Mouse (Mus musculus): ENCODE results near the gene Osbpl8. TPM values are rescaled to one million over a fixed set of nuclear protein-coding genes. Genes with fewer than 3 reads are reported as not detected.
A peak's percentile ranks its signal among the peaks of the same experiment; 100 is the strongest.

The Osbpl8 gene
- polyA plus RNA-seq, 1 experiment from 2014 or later = 35.3 TPM

GRCm38 (mm10) chr10:111155065-111155464, 9.5 kb upstream of the Osbpl8 start:
- Histone ChIP-seq H3K4me2 (no peak overlapping the region), H3K9ac (no peak overlapping the region), H3K4me1 (replicated peaks) (no peaks in the 10 kb centered on the region), H3K36me3 (no peaks in the 10 kb centered on the region), H3K9me3 (replicated peaks) (no peaks in the 10 kb centered on the region), H3K4me3 (no peak overlapping the region), H3K27ac (ENCODE audit: poor library complexity, severe bottlenecking) (no peak overlapping the region), H3K27me3 (replicated peaks) (no peaks in the 10 kb centered on the region)
- ATAC-seq (ENCODE audit: insufficient number of reproducible peaks, low FRiP score) = no peak
- 94% methylated on average over 3 of the region's 3 CpGs for WGBS

- Histone ChIP-seq H3K9ac (no peak overlapping the region), H3K4me1 (replicated peaks) (no peaks in the 10 kb centered on the region), H3K4me2 (no peak overlapping the region), H3K36me3 (no peaks in the 10 kb centered on the region), H3K27me3 (replicated peaks) (no peaks in the 10 kb centered on the region), H3K27ac (ENCODE audit: poor library complexity, severe bottlenecking) (no peak overlapping the region), H3K9me3 (replicated peaks) (no peaks in the 10 kb centered on the region), H3K4me3 (no peak overlapping the region)
- no peak for ATAC-seq (ENCODE audit: insufficient number of reproducible peaks, low FRiP score)
- WGBS = 73% methylated on average over 7 of the region's 7 CpGs
These were observed 9.0 kb upstream of the Osbpl8 start for GRCm38 (mm10) chr10:111155571-111155970.

- H3K9me3 ChIP-seq (replicated peaks) = no peaks in the 10 kb centered on the region
- H3K4me3 ChIP-seq = no peak overlapping the region
- no peaks in the 10 kb centered on the region for H3K36me3 ChIP-seq
- no peak overlapping the region for H3K27ac ChIP-seq (ENCODE audit: poor library complexity, severe bottlenecking)
- 79% methylated on average over 29 of the region's 29 CpGs for WGBS
- no peak overlapping the region for H3K4me2 ChIP-seq
- ATAC-seq (ENCODE audit: insufficient number of reproducible peaks, low FRiP score) = no peak
- H3K27me3 ChIP-seq (replicated peaks) = no peaks in the 10 kb centered on the region
- no peak overlapping the region for H3K9ac ChIP-seq
- H3K4me1 ChIP-seq (replicated peaks) = no peaks in the 10 kb centered on the region
These were observed 8.0 kb upstream of the Osbpl8 start for GRCm38 (mm10) chr10:111156394-111157190.

- Histone ChIP-seq H3K9ac (no peak overlapping the region), H3K27ac (ENCODE audit: poor library complexity, severe bottlenecking) (no peak overlapping the region), H3K4me2 (no peak overlapping the region), H3K4me3 (no peak overlapping the region), H3K4me1 (replicated peaks) (no peaks in the 10 kb centered on the region), H3K27me3 (replicated peaks) (no peaks in the 10 kb centered on the region), H3K9me3 (replicated peaks) (no peaks in the 10 kb centered on the region), H3K36me3 (no peaks in the 10 kb centered on the region)
- 80% methylated on average over 7 of the region's 7 CpGs for WGBS
- ATAC-seq (ENCODE audit: insufficient number of reproducible peaks, low FRiP score) = no peak
These were observed 7.3 kb upstream of the Osbpl8 start for GRCm38 (mm10) chr10:111157241-111157659.

GRCm38 (mm10) chr10:111159789-111160522, 4.6 kb upstream of the Osbpl8 start:
- no peak overlapping the region for H3K27ac ChIP-seq (ENCODE audit: poor library complexity, severe bottlenecking)
- 55% methylated on average over 5 of the region's 5 CpGs for WGBS
- ATAC-seq (ENCODE audit: insufficient number of reproducible peaks, low FRiP score) = no peak
- no peaks in the 10 kb centered on the region for H3K27me3 ChIP-seq (replicated peaks)
- H3K9ac ChIP-seq = no peak overlapping the region
- H3K4me3 ChIP-seq = no peak overlapping the region
- H3K36me3 ChIP-seq = no peaks in the 10 kb centered on the region
- H3K4me1 ChIP-seq (replicated peaks) = 0 out of 2 replicates have a peak, but pooled peaks cover 5% of the 10 kb centered on the region
- H3K9me3 ChIP-seq (replicated peaks) = no peaks in the 10 kb centered on the region
- H3K4me2 ChIP-seq = no peak overlapping the region

GRCm38 (mm10) chr10:111160540-111160939, 4.0 kb upstream of the Osbpl8 start:
- no peak for ATAC-seq (ENCODE audit: insufficient number of reproducible peaks, low FRiP score)
- no peak overlapping the region for H3K27ac ChIP-seq (ENCODE audit: poor library complexity, severe bottlenecking)
- H3K4me2 ChIP-seq = no peak overlapping the region
- H3K36me3 ChIP-seq = no peaks in the 10 kb centered on the region
- WGBS = 88% methylated on average over 3 of the region's 3 CpGs
- H3K9ac ChIP-seq = no peak overlapping the region
- H3K4me1 ChIP-seq (replicated peaks) = 0 out of 2 replicates have a peak, but pooled peaks cover 5% of the 10 kb centered on the region
- no peak overlapping the region for H3K4me3 ChIP-seq
- H3K9me3 ChIP-seq (replicated peaks) = no peaks in the 10 kb centered on the region
- no peaks in the 10 kb centered on the region for H3K27me3 ChIP-seq (replicated peaks)

GRCm38 (mm10) chr10:111161373-111161772, 3.2 kb upstream of the Osbpl8 start:
- Histone ChIP-seq H3K27ac (ENCODE audit: poor library complexity, severe bottlenecking) (no peak overlapping the region), H3K4me1 (replicated peaks) (peaks cover 5% of the 10 kb centered on the region; the same call in 1 of the 2 replicates), H3K4me3 (no peak overlapping the region), H3K9me3 (replicated peaks) (no peaks in the 10 kb centered on the region), H3K36me3 (no peaks in the 10 kb centered on the region), H3K9ac (no peak overlapping the region), H3K27me3 (replicated peaks) (no peaks in the 10 kb centered on the region), H3K4me2 (no peak overlapping the region)
- WGBS = 85% methylated on average over 6 of the region's 6 CpGs
- no peak for ATAC-seq (ENCODE audit: insufficient number of reproducible peaks, low FRiP score)

- no peak overlapping the region for H3K9ac ChIP-seq
- H3K27ac ChIP-seq (ENCODE audit: poor library complexity, severe bottlenecking) = no peak overlapping the region; the same call in 1 of the 2 replicates
- H3K36me3 ChIP-seq = no peaks in the 10 kb centered on the region
- H3K27me3 ChIP-seq (replicated peaks) = no peaks in the 10 kb centered on the region
- no peak overlapping the region for H3K4me2 ChIP-seq
- ATAC-seq (ENCODE audit: insufficient number of reproducible peaks, low FRiP score) = no peak
- no peaks in the 10 kb centered on the region for H3K9me3 ChIP-seq (replicated peaks)
- no peak overlapping the region for H3K4me3 ChIP-seq
- peaks cover 14% of the 10 kb centered on the region for H3K4me1 ChIP-seq (replicated peaks)
- 35% methylated on average over 3 of the region's 3 CpGs for WGBS
These were observed 1.5 kb upstream of the Osbpl8 start for GRCm38 (mm10) chr10:111163025-111163424.

- no peaks in the 10 kb centered on the region for H3K27me3 ChIP-seq (replicated peaks)
- H3K4me3 ChIP-seq = peak overlapping the region; percentile 86
- H3K4me1 ChIP-seq (replicated peaks) = peaks cover 21% of the 10 kb centered on the region
- peak overlapping the region; percentile 55 for H3K9ac ChIP-seq
- WGBS = 28% methylated on average over 9 of the region's 9 CpGs
- ATAC-seq (ENCODE audit: insufficient number of reproducible peaks, low FRiP score) = no peak
- no peaks in the 10 kb centered on the region for H3K9me3 ChIP-seq (replicated peaks)
- H3K27ac ChIP-seq (ENCODE audit: poor library complexity, severe bottlenecking) = peak overlapping the region; percentile 95
- peak overlapping the region; percentile 71 for H3K4me2 ChIP-seq
- no peaks in the 10 kb centered on the region for H3K36me3 ChIP-seq
These were observed 831 bp upstream of the Osbpl8 start for GRCm38 (mm10) chr10:111163601-111164240.

GRCm38 (mm10) chr10:111165219-111165981, 848 bp downstream of the Osbpl8 start:
- no peaks in the 10 kb centered on the region for H3K27me3 ChIP-seq (replicated peaks)
- no peaks in the 10 kb centered on the region for H3K9me3 ChIP-seq (replicated peaks)
- H3K4me1 ChIP-seq (replicated peaks) = peaks cover 33% of the 10 kb centered on the region
- peak overlapping the region; percentile 71 for H3K4me2 ChIP-seq
- H3K27ac ChIP-seq (ENCODE audit: poor library complexity, severe bottlenecking) = peak overlapping the region; percentile 95
- no peaks in the 10 kb centered on the region for H3K36me3 ChIP-seq
- no peak for ATAC-seq (ENCODE audit: insufficient number of reproducible peaks, low FRiP score)
- H3K4me3 ChIP-seq = peak overlapping the region; percentile 86
- peak overlapping the region; percentile 96 for H3K9ac ChIP-seq
- under 1% methylated on average over 52 of the region's 52 CpGs for WGBS

Measured in heart, embryonic 12.5 days (tissue).